Mouse (Mus musculus): ENCODE measurements around the gene Lenep. TPM values are rescaled to one million over a fixed set of nuclear protein-coding genes. Genes with fewer than 3 reads are reported as not detected.

Lenep gene
- polyA plus RNA-seq, 1 experiment from 2014 or later: not detected

GRCm38 (mm10) chr3:89391663-89392511, 10.7 kb downstream of the Lenep start:
- Histone ChIP-seq H3K4me2 (ENCODE audit: low read depth, low read length) (peak overlapping the region; percentile 91), H3K4me3 (ENCODE audit: low read depth, low read length) (peak overlapping the region; percentile 49), H3K27me3 (replicated peaks; ENCODE audit: control insufficient read depth, insufficient read depth, low read length) (peaks cover 14% of the 10 kb centered on the region), H3K9me3 (ENCODE audit: control insufficient read depth, low read length) (no peaks in the 10 kb centered on the region), H3K36me3 (ENCODE audit: control insufficient read depth, insufficient read depth, low read length) (no peaks in the 10 kb centered on the region), H3K4me1 (ENCODE audit: control insufficient read depth, insufficient read depth, low read length) (peaks cover 40% of the 10 kb centered on the region), H3K27ac (replicated peaks; ENCODE audit: low read depth, low read length) (peak overlapping the region; percentile 66), H3K9ac (ENCODE audit: low read depth, low read length) (peak overlapping the region; percentile 66)
- DNase-seq (ENCODE audit: low spot score) (peak; percentile 57), ATAC-seq (ENCODE audit: low read depth) (no peak)
- 0% methylated on average over 37 of the region's 56 CpGs for WGBS

GRCm38 (mm10) chr3:89390699-89391662, 11.6 kb downstream of the Lenep start:
- DNase-seq (ENCODE audit: low spot score): no peak
- Histone ChIP-seq H3K4me2 (ENCODE audit: low read depth, low read length) (peak overlapping the region; percentile 91), H3K36me3 (ENCODE audit: control insufficient read depth, insufficient read depth, low read length) (no peaks in the 10 kb centered on the region), H3K4me1 (ENCODE audit: control insufficient read depth, insufficient read depth, low read length) (peaks cover 41% of the 10 kb centered on the region), H3K9me3 (ENCODE audit: control insufficient read depth, low read length) (no peaks in the 10 kb centered on the region), H3K9ac (ENCODE audit: low read depth, low read length) (peak overlapping the region; percentile 66), H3K27ac (replicated peaks; ENCODE audit: low read depth, low read length) (peak overlapping the region; percentile 66; the same call in 1 of the 2 replicates), H3K4me3 (ENCODE audit: low read depth, low read length) (peak overlapping the region; percentile 49), H3K27me3 (replicated peaks; ENCODE audit: control insufficient read depth, insufficient read depth, low read length) (peaks cover 14% of the 10 kb centered on the region)
- ATAC-seq (ENCODE audit: low read depth): no peak; the same call in 1 of the 2 replicates
- 14% methylated on average over 19 of the region's 19 CpGs for WGBS

GRCm38 (mm10) chr3:89390111-89390515, 12.5 kb downstream of the Lenep start:
- DNase-seq (ENCODE audit: low spot score): no peak
- no peak overlapping the region for H3K9ac ChIP-seq (ENCODE audit: low read depth, low read length)
- 39% methylated on average over 3 of the region's 5 CpGs for WGBS
- H3K4me1 ChIP-seq (ENCODE audit: control insufficient read depth, insufficient read depth, low read length): peaks cover 39% of the 10 kb centered on the region
- H3K4me3 ChIP-seq (ENCODE audit: low read depth, low read length): no peak overlapping the region
- no peak for ATAC-seq (ENCODE audit: low read depth)
- H3K27me3 ChIP-seq (replicated peaks; ENCODE audit: control insufficient read depth, insufficient read depth, low read length): peaks cover 14% of the 10 kb centered on the region
- no peaks in the 10 kb centered on the region for H3K36me3 ChIP-seq (ENCODE audit: control insufficient read depth, insufficient read depth, low read length)
- H3K9me3 ChIP-seq (ENCODE audit: control insufficient read depth, low read length): no peaks in the 10 kb centered on the region
- H3K27ac ChIP-seq (replicated peaks; ENCODE audit: low read depth, low read length): no peak overlapping the region
- H3K4me2 ChIP-seq (ENCODE audit: low read depth, low read length): peak overlapping the region; percentile 91

- DNase-seq (ENCODE audit: low spot score) (peak; percentile 71), ATAC-seq (ENCODE audit: low read depth) (no peak)
- Histone ChIP-seq H3K4me2 (ENCODE audit: low read depth, low read length) (no peak overlapping the region), H3K4me1 (ENCODE audit: control insufficient read depth, insufficient read depth, low read length) (peaks cover 33% of the 10 kb centered on the region), H3K27ac (replicated peaks; ENCODE audit: low read depth, low read length) (no peak overlapping the region), H3K9me3 (ENCODE audit: control insufficient read depth, low read length) (no peaks in the 10 kb centered on the region), H3K4me3 (ENCODE audit: low read depth, low read length) (no peak overlapping the region), H3K36me3 (ENCODE audit: control insufficient read depth, insufficient read depth, low read length) (no peaks in the 10 kb centered on the region), H3K9ac (ENCODE audit: low read depth, low read length) (no peak overlapping the region), H3K27me3 (replicated peaks; ENCODE audit: control insufficient read depth, insufficient read depth, low read length) (peaks cover 14% of the 10 kb centered on the region)
- WGBS: 50% methylated on average over 5 of the region's 6 CpGs
Observed at GRCm38 (mm10) chr3:89388901-89389740, 13.5 kb downstream of the Lenep start.

- H3K4me2 ChIP-seq (ENCODE audit: low read depth, low read length): no peak overlapping the region; the same call in 1 of the 2 replicates
- H3K27me3 ChIP-seq (replicated peaks; ENCODE audit: control insufficient read depth, insufficient read depth, low read length): peaks cover 14% of the 10 kb centered on the region
- no peak overlapping the region for H3K4me3 ChIP-seq (ENCODE audit: low read depth, low read length)
- WGBS: 80% methylated on average over 11 of the region's 11 CpGs
- H3K9ac ChIP-seq (ENCODE audit: low read depth, low read length): no peak overlapping the region
- H3K9me3 ChIP-seq (ENCODE audit: control insufficient read depth, low read length): no peaks in the 10 kb centered on the region
- no peaks in the 10 kb centered on the region for H3K36me3 ChIP-seq (ENCODE audit: control insufficient read depth, insufficient read depth, low read length)
- ATAC-seq (ENCODE audit: low read depth) (no peak), DNase-seq (ENCODE audit: low spot score) (no peak)
- H3K27ac ChIP-seq (replicated peaks; ENCODE audit: low read depth, low read length): no peak overlapping the region
- peaks cover 33% of the 10 kb centered on the region for H3K4me1 ChIP-seq (ENCODE audit: control insufficient read depth, insufficient read depth, low read length)
Observed at GRCm38 (mm10) chr3:89388134-89388881, 14.3 kb downstream of the Lenep start.

GRCm38 (mm10) chr3:89387632-89388031, 15.0 kb downstream of the Lenep start:
- Histone ChIP-seq H3K9ac (ENCODE audit: low read depth, low read length) (peak overlapping the region; percentile 42; the same call in 1 of the 2 replicates), H3K4me3 (ENCODE audit: low read depth, low read length) (no peak overlapping the region), H3K27me3 (replicated peaks; ENCODE audit: control insufficient read depth, insufficient read depth, low read length) (peaks cover 11% of the 10 kb centered on the region), H3K9me3 (ENCODE audit: control insufficient read depth, low read length) (no peaks in the 10 kb centered on the region), H3K4me2 (ENCODE audit: low read depth, low read length) (peak overlapping the region; percentile 3; the same call in 1 of the 2 replicates), H3K4me1 (ENCODE audit: control insufficient read depth, insufficient read depth, low read length) (peaks cover 30% of the 10 kb centered on the region), H3K27ac (replicated peaks; ENCODE audit: low read depth, low read length) (no peak overlapping the region), H3K36me3 (ENCODE audit: control insufficient read depth, insufficient read depth, low read length) (no peaks in the 10 kb centered on the region)
- WGBS: 72% methylated on average over 11 of the region's 11 CpGs
- DNase-seq (ENCODE audit: low spot score): no peak
- no peak for ATAC-seq (ENCODE audit: low read depth)

GRCm38 (mm10) chr3:89386438-89387420, 15.9 kb downstream of the Lenep start:
- peaks cover 24% of the 10 kb centered on the region for H3K4me1 ChIP-seq (ENCODE audit: control insufficient read depth, insufficient read depth, low read length)
- 0 out of 2 replicates have a peak overlapping the region, but pooled peaks have one; percentile 14 for H3K9ac ChIP-seq (ENCODE audit: low read depth, low read length)

More at GRCm38 (mm10) chr3:89386438-89387420, 15.9 kb downstream of the Lenep start:
- no peak for ATAC-seq (ENCODE audit: low read depth)
- 0 out of 2 replicates have a peak overlapping the region, but pooled peaks have one; percentile 26 for H3K4me2 ChIP-seq (ENCODE audit: low read depth, low read length)
- WGBS: 46% methylated on average over 15 of the region's 17 CpGs
- H3K27me3 ChIP-seq (replicated peaks; ENCODE audit: control insufficient read depth, insufficient read depth, low read length): peaks cover 2% of the 10 kb centered on the region
- H3K36me3 ChIP-seq (ENCODE audit: control insufficient read depth, insufficient read depth, low read length): no peaks in the 10 kb centered on the region
- DNase-seq (ENCODE audit: low spot score): no peak
- H3K27ac ChIP-seq (replicated peaks; ENCODE audit: low read depth, low read length): no peak overlapping the region
- H3K4me3 ChIP-seq (ENCODE audit: low read depth, low read length): no peak overlapping the region
- H3K9me3 ChIP-seq (ENCODE audit: control insufficient read depth, low read length): no peaks in the 10 kb centered on the region
